Mouse (Mus musculus) monocyte, adult 5-6 weeks (primary cell): ENCODE results near the gene Rbpms2. TPM values are rescaled to one million over a fixed set of nuclear protein-coding genes. Genes with fewer than 3 reads are reported as not detected.

Experiments
- ATAC-seq: fragments of 153-309, 156-312 bp; replicated peaks from 2 replicates; pipeline ENCODE4 v1.8.0; 2017; ENCODE audit warnings: mild to moderate bottlenecking; ENCODE audit not compliant: low TSS enrichment, insufficient number of reproducible peaks, severe bottlenecking, poor library complexity, low FRiP score
- total RNA-seq: library from RNA; stranded (forward); fragments of 200-1000, 200-491, 200-594 nt; gene quantifications from 3 replicates; pipeline ENCODE4 v1.2.3, GENCODE M21; 2017

Rbpms2 gene
- 0.48 to 4.1 TPM (median 0.53 TPM) in 3 replicates for total RNA-seq

DNA sequence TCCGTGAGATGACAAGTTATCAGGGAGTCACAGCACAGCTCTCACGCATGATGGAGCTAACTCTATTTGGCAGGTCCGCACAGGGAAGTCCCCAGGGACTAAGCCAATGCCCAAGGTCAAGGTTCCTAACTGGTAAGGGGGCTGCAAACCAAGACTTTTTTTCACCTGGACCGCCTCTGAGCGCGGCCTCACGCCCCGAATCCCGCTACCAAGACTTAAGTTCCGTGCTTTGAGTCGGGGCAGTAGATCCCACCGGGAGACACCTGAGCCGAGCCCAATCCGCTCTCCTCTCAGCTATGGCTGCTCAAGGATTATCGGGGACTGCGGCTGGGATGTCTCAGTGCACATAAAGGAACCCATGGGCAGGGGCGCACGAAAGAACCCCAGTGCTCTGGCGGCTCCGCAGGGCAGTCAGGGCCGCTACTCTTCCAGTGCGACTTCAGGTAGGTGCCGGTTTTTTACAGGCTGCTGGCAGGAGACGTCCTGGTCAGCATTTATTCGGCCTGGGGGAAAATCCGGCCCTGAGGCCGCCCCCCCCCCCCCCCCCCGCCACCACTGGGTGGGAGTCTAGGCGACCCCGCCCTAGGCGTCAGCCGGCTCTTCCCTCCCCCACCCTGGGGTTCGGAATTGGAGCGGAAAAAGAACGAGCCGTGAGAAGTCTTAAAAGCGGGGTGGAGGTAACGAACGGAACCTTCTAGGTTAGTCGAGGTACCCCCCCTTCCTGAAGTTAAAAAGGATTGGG, at the start of gene Rbpms2:
Gene Rbpms2 (plus strand): TSS at position 624 of the 742 bp plus-strand sequence.
- ATAC-seq: 0 out of 2 replicates have a peak, but pooled peaks have one; percentile 17

DNA sequence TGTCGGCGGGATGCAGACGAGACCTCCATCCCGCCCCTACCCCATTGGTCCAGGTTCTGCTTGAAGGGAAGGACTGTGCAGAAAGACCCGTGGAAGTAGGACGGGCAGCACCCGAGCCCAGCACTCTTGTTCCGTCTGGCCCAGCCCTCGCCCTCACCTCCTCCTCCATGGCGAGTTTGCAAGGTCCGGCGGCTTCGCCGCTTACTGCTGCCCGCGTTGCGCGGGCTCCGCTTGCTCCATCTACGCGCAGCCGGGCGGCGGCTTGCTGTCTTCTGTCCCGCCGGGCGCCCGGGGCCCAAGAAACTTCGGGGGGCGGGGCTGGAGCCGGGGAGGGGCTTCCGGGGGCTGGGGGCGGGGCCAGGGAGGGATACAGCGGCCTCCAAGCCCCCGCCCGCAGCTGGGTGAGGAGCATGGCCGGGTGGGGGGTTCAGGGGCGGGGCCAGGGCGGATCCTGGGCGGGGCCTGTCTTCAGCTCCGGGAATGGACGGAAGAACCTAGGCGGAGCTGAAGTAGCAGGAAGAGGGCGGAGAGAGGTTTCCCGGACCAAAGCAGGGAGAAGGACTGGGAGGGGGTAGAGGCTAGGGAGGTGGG, 49.6 kb upstream of the Rbpms2 start, which contains the start of gene Plekho2:
Gene Plekho2 (minus strand): TSS at position 260 of the 591 bp plus-strand sequence.
- peak; percentile 55 for ATAC-seq

DNA sequence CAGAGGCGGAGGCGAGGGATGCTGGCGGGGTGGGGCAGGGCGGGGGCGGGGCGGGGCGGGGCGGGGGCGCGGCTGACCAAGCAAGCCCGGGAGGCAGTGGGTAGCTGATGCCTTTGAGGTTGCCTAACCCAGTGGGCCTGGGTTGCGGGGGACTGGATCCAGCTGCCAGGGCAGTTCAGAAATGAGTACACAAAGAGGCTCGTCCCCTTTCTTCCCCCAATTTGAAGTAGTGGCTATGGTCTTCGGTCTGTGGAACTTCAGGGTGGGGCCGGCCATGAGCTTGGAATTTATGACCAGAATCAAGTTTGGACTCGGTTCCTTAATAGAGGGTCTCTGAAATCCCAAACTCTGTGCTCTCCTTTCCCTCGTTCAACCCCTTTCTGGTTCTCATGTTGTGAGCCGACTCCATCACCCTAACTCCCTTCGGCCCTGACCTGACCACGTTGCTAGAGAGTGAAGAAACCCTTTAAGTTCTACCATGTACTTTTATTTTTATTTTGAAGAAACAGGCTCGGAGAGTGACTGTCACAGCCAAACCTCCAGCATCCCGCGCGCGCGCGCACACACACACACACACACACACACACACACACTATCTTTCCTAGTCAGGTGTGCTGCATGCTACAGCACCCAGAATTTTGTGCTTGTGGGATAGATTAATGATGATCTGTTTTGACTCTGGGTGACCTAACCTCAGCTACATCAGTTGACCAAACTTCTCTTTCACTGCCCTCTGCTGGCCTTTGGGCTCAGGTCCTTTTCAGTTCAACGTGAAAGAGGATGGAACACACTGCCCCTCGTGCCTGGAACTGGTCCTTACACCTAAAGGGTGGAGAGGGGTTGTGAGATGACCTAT, 48.8 kb upstream of the Rbpms2 start:
- peak; percentile 75 for ATAC-seq

DNA sequence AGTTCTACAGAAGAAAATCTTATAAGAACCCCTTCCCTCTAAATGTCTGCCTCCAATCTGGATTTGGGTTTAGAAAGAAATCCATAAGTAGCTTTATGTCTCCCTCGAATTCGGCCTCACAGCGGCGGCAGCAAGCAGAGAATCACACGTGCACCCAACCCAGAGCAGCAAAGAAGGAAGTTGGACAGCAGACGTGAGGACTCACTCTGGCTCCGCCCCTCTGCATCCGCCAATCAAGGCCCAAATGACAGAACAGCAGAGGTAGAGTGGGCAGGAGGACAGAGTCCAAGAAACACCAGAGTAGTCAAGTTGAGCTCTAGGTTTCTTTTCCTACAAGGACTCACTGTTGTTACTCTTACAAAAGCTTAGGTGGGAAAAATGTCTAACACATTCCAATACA, 46.4 kb upstream of the Rbpms2 start:
- ATAC-seq: peak; percentile 23; the same call in 1 of the 2 replicates

DNA sequence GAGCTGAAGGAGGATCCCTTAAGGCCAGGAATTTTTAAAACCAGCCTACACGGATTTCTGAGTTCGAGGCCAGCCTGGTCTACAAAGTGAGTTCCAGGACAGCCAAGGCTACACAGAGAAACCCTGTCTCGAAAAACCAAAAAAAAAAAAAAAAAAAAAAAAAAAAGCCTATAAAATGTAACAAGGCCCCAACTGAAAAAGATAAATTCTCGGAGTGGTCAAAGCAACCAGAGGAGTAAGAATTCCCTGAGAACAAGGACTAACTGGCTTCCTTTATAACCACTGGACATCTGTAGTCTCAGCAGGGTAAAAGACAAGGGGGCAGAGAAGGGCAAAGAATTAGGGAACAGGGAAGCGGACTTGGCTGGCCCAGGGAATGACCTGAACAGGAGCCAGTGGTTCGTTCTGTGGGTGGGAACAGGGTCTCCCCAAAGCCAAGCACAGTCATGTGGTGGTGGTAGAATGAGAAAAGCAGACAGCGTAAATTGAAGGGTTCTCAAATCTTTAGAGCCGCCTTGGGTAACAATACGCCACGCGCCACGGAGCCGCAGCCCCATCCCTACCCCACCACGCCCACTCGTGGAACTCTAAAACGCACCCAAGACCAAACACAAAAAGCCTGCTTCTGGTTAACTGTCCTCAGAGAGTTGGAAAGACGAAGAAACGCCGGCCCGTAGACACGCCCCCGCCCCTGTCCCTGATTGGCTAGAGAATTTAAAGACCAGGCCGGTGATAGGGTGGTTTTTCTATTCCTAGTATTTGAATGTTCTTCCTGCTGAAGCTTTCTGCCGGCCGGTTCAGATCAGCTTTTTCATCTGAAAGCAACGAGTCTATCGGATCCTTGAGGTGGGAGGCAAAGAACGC, 42.8 kb upstream of the Rbpms2 start, which contains the start of gene Pif1:
Gene Pif1 (plus strand): TSS at position 755 of the 864 bp plus-strand sequence.
- ATAC-seq: peak; percentile 72

DNA sequence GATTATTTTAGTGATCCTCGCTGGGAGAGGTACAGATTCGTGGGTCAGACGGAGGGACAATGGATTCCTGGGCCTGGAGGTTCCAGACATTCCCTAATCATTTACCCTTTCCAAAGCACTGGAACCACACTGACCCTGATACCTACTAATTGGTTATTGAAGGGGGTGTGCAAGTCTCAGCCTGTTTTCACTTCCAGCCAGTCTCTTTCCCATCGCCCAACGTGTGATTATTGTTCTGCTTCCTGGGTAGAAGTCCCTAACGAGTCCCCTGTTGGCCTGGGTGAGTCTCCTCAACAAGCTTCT, 42.2 kb upstream of the Rbpms2 start:
- ATAC-seq: no peak

DNA sequence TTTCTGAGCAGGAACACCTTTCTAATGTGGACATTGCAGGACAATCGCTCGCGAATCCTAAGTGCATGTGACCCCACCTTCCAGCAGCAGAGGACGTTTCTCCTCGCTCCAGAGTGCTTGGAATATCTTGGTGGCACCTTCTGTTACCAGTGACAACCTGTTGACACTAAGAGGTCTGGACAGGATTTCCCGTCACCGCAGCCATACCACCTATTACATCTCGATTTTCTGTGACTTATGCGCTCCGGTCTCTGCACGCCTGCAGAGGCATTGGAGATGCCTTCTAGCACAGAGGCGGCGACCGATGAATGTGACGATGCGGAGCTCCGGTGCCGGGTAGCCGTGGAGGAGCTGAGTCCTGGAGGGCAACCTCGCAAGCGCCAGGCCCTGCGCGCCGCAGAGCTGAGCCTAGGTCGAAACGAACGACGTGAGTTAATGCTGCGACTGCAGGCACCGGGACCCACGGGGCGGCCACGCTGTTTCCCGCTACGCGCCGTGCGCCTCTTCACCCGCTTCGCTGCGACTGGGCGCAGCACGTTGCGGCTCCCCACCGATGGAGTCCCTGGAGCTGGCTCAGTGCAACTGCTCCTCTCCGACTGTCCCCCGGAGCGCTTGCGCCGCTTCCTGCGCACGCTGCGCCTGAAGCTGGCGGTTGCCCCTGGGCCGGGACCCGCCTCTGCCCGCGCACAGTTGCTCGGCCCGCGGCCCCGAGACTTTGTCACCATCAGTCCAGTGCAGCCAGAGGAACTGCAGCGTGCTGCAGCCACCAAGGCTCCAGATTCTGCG, 41.7 kb upstream of the Rbpms2 start:
- ATAC-seq: no peak

DNA sequence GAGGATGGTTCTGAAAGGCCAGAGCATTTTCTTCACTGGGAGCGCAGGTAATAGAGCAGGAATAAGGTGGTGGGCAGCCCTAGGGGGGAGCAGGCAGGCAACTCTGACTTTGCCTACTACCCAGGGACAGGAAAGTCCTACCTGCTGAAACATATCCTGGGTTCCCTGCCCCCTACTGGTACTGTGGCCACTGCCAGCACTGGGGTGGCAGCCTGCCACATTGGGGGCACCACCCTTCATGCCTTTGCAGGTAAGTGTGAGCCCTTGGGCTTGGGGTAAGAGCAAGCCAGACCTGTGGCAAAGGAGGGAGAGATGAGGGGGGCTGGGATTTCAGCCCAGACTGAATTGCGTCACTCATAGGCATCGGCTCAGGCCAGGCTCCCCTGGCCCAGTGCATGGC, 40.4 kb upstream of the Rbpms2 start:
- no peak for ATAC-seq

DNA sequence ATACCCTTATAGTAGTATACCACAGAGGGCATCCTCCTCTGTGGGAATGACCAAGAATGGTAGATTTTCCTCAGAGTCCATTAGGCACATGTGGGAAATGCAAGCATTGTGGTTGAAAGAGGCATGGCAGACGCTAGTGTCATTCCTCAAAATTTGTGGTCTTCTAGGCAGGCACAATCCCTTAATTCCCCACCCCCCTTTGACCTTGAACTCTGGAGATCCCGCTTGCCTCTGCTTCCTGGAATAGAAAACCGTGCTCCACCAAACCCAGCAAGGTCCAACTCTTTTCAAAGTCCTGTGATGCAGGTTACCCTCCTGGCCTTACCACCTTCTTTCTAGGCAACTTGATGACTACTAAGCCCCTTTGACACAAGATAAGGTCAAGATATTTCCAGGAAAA, 36.7 kb upstream of the Rbpms2 start:
- ATAC-seq: no peak

DNA sequence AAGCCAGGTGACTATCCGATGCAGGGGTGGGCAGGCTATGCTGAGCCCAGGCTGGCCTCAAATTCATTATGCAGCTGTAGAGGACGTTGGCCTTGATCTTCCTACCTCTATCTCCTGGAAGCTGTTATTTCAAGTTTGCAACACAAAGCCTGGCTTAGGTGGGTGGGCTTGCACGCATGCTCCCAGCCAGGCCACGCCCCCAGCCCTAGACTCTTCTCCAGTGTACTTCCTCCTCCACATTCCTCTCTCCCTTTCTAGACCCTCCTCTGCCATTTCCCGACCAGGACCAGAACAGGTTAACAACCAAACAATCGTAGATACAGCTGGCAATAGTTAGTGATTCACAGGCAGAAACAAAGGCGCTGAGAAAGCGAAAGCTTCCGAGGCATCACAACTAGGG, 35.9 kb upstream of the Rbpms2 start:
- ATAC-seq: no peak

DNA sequence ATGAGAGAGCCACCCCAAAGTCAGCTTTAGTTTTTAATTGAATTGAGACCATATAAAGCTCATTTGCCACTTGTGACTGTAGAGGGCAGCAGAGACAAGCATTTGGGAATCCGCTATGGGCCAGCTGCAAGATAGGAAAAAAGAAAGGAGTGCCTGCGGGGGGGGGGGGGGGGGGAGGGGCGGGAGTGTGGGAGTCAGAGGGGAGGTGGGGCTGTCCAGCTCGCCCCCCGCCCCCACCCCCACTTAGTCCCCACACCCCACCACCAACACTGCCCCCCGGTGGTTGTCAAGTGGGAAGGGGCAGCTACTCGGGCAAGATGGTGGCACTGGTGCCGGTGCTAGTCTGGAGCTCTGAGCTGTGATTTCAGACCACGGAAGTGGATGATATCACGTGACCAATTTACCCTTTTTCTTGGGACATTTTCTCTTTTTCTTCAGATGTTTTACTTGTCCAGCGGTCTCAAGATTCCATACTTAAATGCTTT, 30.6 kb upstream of the Rbpms2 start:
- ATAC-seq: peak; percentile 70; the same call in 1 of the 2 replicates

DNA sequence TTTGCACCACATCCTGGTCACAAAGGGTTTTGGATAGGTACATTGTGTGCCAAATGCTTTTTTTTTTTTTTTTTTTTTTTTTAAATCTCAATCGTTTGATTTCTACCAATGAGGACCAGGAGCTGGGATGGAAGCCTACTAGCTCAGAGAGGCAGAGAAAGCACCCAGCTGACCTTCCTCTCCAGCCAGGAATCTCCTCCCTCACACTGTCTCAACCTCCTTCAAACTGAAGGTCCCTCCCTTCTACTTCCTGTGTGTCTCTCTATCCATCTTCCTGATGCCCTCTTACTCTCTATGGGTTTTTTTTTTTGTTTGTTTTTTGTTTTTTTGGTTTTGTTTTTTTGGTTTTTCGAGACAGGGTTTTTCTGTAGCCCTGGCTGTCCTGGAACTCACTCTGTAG, 28.5 kb upstream of the Rbpms2 start:
- ATAC-seq: no peak

DNA sequence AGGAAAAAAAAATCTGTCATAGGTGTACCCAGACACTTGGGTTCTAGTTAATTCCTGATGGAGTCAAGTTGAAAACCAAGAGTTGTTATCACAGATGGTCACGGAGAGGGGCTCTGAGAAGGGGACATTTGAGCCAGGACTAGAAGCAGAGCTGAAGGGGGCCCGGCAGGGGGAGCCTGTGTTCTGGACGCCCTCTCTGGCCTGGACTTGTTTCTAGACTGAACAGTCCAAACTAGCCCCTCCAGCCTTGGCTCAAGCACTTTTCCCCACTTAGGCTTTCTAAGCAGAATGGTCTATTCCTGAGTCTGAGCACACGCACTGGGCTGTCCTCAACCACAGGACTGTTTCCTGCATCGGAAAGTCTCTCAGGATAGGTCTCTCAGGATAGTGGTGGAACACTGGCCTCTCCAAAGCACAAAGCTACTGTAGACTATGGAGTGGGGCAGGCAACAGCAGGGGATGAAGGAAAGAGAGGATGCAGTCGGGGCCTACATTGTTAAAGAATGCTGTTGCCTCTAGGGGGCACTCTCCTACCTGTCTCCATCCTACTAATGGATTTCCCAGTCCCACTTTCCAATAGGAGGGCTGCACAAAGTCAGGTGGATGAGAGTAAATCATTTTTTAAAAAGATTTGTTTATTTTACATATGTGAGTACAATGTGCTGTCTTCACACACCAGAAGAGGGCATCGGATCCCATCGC, 25.9 kb upstream of the Rbpms2 start:
- ATAC-seq: no peak

DNA sequence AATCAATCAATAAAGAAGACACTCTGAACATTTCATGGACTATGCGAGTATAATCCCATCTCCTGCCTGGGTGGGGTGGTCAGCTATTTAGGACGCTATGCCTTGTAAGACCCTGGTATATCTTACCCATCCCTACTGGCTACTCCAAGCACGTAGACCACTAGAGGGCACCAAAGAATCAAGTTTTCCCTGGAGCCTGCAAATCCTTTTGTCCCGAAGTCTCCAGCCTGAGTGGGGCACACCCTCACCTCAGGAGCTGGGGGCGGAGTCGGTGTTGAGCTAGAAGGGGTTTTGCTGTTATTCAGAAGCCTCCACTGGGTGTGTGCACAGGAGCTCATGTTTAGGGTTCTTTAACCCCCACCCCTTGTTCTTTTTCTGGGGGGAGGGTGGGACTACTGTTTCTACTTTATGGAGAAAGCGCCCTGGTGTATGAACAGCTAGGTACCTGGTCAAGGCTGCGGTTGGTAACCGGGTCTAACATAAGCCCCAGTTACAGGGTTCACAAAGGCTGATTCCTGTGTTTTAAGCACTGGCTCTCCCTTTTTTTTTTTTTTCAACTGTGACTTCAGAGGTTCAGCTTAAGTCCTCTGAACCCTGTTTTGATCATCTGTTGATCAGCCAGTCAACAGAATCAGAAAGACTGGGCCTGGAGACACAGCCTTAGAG, 23.8 kb upstream of the Rbpms2 start:
- peak; percentile 43; the same call in 1 of the 2 replicates for ATAC-seq

DNA sequence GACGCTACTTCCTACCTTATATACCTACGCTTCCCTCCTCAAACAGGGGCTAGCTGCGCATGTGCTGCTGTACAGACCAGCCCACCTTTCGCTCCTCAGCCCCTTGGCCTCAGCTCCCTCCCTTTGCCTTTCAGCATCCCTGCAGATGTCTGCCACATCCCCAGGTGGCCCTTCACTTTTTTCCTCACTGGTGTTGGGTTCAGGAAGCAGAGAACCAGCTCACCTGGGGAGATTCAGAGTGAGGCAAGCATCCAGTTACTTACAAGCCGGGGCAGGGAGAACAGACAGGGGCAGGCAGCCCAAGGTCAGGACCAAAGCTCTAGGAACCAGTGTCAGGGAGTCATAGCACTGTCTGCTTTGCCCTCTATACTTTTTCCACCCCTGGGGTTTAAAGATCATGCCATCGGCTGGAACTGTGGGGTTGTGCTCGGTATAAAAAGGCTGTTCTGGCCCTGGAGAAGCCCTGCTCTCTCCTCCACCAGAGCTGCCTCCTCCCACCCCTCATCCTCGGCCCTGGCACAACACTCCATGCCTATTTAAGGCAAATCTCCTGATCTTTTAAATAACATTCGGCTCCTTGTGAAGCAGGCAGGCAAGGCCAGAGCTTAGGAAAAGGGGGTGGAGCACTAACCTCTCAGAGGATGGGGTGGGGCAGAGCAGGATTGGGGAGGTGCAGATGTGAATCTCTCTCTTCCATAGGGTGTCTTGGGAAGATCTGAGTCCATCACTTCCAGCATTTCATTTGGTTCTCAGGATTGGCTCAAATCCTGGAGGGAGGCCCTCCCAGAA, 22.9 kb upstream of the Rbpms2 start:
- ATAC-seq: no peak

DNA sequence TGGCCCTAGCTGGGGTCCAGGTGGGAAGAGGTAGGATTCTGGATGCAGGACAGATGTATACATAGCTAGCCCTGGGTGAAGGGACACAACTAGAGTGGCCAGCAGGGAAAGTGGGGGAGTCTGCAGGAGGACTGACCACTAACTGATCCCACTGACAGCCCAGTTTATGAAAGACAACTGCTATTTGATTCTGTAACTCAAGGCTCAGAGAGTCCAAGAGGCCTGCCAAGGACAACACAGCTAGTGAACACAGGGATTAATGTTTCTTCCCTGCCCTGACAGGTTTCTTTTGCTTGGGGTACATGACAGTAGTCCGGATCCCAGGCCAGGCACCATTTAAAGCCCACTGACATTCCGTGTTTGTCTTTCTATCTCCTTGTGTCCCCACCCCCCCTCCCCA, 22.3 kb upstream of the Rbpms2 start:
- no peak for ATAC-seq
